Mouse (Mus musculus) midbrain, embryonic 14.5 days (tissue): ENCODE measurements around the gene Copz2. TPM values are rescaled to one million over a fixed set of nuclear protein-coding genes. Genes with fewer than 3 reads are reported as not detected.

Experiments
- ATAC-seq: fragments of 200-750 bp; cut with Nextera tagmentation; 2 replicates; pipeline ENCODE4 v1.8.0; 2017; ENCODE audit warnings: moderate number of reproducible peaks, moderate library complexity; ENCODE audit not compliant: low FRiP score, low TSS enrichment
- DNase-seq: peaks from one replicate; pipeline ENCODE4 v3.0.0-alpha.2; 2015
- H3K27ac ChIP-seq: fragments of 300-500 bp; sonication (generic); replicated peaks from 2 replicates; pipeline ENCODE4 v1.5.1; 2014; ENCODE audit warnings: mild to moderate bottlenecking, low read depth, low read length, moderate library complexity
- H3K27me3 ChIP-seq: fragments of 300-500 bp; sonication (generic); 2 replicates; pipeline ENCODE4 v1.6.1; 2014; ENCODE audit warnings: low read length, control low read depth, mixed read lengths; ENCODE audit not compliant: control insufficient read depth, insufficient read depth
- H3K36me3 ChIP-seq: fragments of 300-500 bp; sonication (generic); 2 replicates; pipeline ENCODE4 v1.6.1; 2014; ENCODE audit warnings: low read length, control low read depth; ENCODE audit not compliant: control insufficient read depth, insufficient read depth
- H3K4me1 ChIP-seq: fragments of 300-500 bp; sonication (generic); 2 replicates; pipeline ENCODE4 v1.6.1; 2014; ENCODE audit warnings: mild to moderate bottlenecking, antibody characterized with exemption, low read length, control low read depth; ENCODE audit not compliant: control insufficient read depth, insufficient read depth
- H3K4me2 ChIP-seq: fragments of 300-500 bp; sonication (generic); 2 replicates; pipeline ENCODE4 v1.6.1; 2014; ENCODE audit warnings: mild to moderate bottlenecking, low read length, moderate library complexity
- H3K4me3 ChIP-seq: fragments of 300-500 bp; sonication (generic); replicated peaks from 2 replicates; pipeline ENCODE4 v1.5.1; 2014; ENCODE audit warnings: low read depth, low read length
- H3K9ac ChIP-seq: fragments of 300-500 bp; sonication (generic); replicated peaks from 2 replicates; pipeline ENCODE4 v1.6.1; 2014; ENCODE audit warnings: mild to moderate bottlenecking, low read length, moderate library complexity
- H3K9me3 ChIP-seq: fragments of 300-500 bp; sonication (generic); 2 replicates; pipeline ENCODE4 v1.6.1; 2016; ENCODE audit warnings: low read length, control low read depth, mixed read lengths; ENCODE audit not compliant: control insufficient read depth
- WGBS: fragments of 180-500 bp; shearing (Covaris S2); extraction: QIAGEN DNeasy Blood & Tissue Kit; methylation state at CpG from one replicate; pipeline ENCODE4 v1.1.7; 2014; 5-methylcytosine and 5-hydroxymethylcytosine counted together
- polyA plus RNA-seq: library from polyadenylated mRNA; unstranded; fragments of >200 nt; fragmentation: Nextera tagmentation; extraction: Ambion mirVana; gene quantifications from 2 replicates; pipeline ENCODE4 v1.2.1, GENCODE M21; 2014

Copz2 gene
- polyA plus RNA-seq, 1 experiment from 2014 or later: 16.0 TPM

DNA sequence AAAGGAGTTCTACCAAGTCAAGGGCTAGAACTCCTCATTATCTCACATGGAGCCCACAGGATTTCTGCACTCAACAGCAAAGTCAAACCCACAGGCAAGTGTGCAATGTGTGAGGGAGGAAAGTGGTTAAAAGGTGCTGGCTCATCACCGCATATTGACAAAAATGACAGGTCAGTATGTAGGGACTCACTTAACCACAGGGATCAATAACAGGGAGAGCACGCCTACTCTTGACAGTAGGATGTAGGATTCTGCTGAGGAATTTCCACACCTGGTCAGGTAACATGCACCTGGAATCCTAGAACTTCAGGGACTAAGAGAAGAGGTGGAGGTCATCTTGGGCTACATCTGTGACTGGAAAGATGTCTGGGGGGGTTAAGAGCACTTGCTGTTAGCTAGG, 33.8 kb upstream of the Copz2 start:
- no peaks in the 10 kb centered on the region for H3K4me1 ChIP-seq
- H3K27me3 ChIP-seq: no peaks in the 10 kb centered on the region
- no peak for DNase-seq
- H3K27ac ChIP-seq: no peak overlapping the region
- no peak overlapping the region for H3K4me3 ChIP-seq
- WGBS: 96% methylated on average over 2 of the region's 2 CpGs
- H3K36me3 ChIP-seq: peaks cover 80% of the 10 kb centered on the region
- H3K9me3 ChIP-seq: no peaks in the 10 kb centered on the region
- H3K9ac ChIP-seq: no peak overlapping the region
- no peak for ATAC-seq
- no peak overlapping the region for H3K4me2 ChIP-seq

DNA sequence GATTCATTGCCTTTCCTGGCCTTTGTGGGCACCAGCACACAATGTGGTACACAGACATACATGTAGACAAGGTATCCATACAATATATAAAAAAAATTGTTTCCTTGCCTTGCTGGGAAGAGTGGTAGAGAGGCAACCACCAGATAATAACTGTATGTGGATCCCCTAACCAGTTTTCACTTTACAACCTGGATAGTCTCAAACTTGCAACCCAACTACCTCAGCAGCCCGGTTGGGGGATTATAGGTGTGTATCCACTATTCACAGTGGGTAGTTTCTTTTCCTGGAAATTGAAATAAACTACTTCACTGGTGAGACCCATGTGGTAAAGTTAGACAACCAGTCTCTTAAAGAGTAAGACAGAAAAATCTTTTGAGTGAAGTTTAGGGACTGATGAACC, 33.2 kb upstream of the Copz2 start:
- H3K9ac ChIP-seq: no peak overlapping the region
- 94% methylated on average over 1 of the region's 1 CpGs for WGBS
- no peaks in the 10 kb centered on the region for H3K4me1 ChIP-seq
- peaks cover 86% of the 10 kb centered on the region for H3K36me3 ChIP-seq
- no peak overlapping the region for H3K27ac ChIP-seq
- H3K4me3 ChIP-seq: no peak overlapping the region
- H3K9me3 ChIP-seq: no peaks in the 10 kb centered on the region
- DNase-seq: no peak
- H3K4me2 ChIP-seq: no peak overlapping the region
- no peaks in the 10 kb centered on the region for H3K27me3 ChIP-seq
- ATAC-seq: no peak

DNA sequence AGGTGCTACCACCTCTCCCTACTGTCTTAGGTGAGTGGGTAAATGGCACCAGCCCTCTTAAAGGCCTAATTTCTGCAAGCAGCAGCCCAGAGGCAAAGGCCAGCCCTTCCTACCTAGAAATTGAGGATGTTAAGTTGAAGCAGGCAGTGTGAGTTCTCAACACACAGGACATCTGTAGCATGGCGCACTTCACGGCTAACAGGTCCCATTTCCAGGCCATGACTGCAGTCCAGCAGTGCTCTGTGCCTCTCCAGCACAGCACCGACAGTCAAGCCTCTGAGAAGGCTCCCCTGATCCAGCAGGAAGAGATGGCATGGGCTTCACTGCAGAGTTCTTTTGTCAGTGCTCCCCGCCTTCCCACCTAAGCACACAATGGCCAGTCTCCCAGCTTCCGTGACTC, 32.7 kb upstream of the Copz2 start:
- no peak for DNase-seq
- 52% methylated on average over 5 of the region's 5 CpGs for WGBS

DNA sequence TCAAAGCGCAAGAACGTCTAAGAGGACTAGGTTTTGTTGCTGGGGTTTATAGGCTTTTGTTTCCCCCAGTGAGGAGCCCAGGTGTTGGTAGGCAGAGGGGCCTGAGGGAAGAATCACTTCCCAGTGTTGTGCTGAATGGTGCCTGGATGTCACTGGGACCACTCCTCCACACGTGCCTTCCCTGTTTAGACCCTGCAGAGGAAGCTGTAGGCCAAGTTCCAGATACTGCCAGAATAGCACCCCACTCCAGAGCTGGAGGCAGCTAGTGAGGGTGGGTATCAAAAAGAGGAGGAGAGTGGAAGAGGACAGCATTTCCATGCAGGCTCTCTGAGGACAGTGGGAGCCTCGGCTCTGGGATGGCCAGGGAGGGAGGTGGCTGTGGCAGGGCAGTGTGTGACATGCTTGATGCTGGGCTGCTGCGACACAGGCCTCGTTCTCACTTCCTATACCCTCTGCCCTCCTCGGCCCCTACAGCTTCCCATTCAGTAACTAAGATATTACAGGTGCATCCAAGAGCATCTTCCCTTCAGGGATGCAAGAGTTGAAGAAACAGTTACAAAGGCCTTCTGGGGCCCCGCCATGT, 31.5 kb upstream of the Copz2 start:
- H3K27me3 ChIP-seq: no peaks in the 10 kb centered on the region
- 82% methylated on average over 8 of the region's 8 CpGs for WGBS
- peaks cover 4% of the 10 kb centered on the region for H3K4me1 ChIP-seq
- peaks cover 87% of the 10 kb centered on the region for H3K36me3 ChIP-seq
- H3K4me3 ChIP-seq: no peak overlapping the region
- no peak overlapping the region for H3K4me2 ChIP-seq
- DNase-seq: no peak
- H3K9me3 ChIP-seq: no peaks in the 10 kb centered on the region
- H3K9ac ChIP-seq: no peak overlapping the region
- H3K27ac ChIP-seq: no peak overlapping the region
- ATAC-seq: no peak

More for the DNA sequence above, 32.7 kb upstream of the Copz2 start:
- no peaks in the 10 kb centered on the region for H3K4me1 ChIP-seq
- no peak overlapping the region for H3K9ac ChIP-seq
- peak overlapping the region; percentile 52; the same call in 1 of the 2 replicates for H3K27ac ChIP-seq
- ATAC-seq: no peak
- no peaks in the 10 kb centered on the region for H3K27me3 ChIP-seq
- H3K36me3 ChIP-seq: peaks cover 86% of the 10 kb centered on the region
- no peaks in the 10 kb centered on the region for H3K9me3 ChIP-seq
- no peak overlapping the region for H3K4me3 ChIP-seq
- no peak overlapping the region for H3K4me2 ChIP-seq

DNA sequence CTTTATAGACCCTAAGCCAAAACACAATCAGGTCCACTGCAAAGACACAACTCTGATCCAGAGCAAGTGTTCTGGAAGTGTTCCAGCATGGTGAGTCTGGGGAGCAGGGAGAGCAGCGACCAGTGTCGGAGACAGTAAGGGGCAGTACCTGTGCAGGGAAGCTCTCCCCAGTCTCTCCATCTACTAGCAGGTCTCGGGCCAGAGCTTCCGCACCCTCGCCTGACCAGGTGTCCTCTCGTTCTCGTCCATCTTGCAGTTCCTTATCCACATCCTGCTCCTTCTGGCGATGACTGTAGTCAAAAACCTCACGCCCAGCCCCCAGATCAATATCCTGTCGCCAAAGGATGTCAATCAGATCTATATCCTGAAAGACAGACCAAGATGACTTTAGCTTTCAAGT, 27.7 kb upstream of the Copz2 start:
- peaks cover 37% of the 10 kb centered on the region for H3K4me1 ChIP-seq
- H3K9ac ChIP-seq: no peak overlapping the region
- ATAC-seq: no peak
- H3K9me3 ChIP-seq: no peaks in the 10 kb centered on the region
- 92% methylated on average over 10 of the region's 10 CpGs for WGBS
- peaks cover 73% of the 10 kb centered on the region for H3K36me3 ChIP-seq
- no peak overlapping the region for H3K4me2 ChIP-seq
- DNase-seq: no peak
- no peaks in the 10 kb centered on the region for H3K27me3 ChIP-seq
- no peak overlapping the region for H3K27ac ChIP-seq
- no peak overlapping the region for H3K4me3 ChIP-seq

DNA sequence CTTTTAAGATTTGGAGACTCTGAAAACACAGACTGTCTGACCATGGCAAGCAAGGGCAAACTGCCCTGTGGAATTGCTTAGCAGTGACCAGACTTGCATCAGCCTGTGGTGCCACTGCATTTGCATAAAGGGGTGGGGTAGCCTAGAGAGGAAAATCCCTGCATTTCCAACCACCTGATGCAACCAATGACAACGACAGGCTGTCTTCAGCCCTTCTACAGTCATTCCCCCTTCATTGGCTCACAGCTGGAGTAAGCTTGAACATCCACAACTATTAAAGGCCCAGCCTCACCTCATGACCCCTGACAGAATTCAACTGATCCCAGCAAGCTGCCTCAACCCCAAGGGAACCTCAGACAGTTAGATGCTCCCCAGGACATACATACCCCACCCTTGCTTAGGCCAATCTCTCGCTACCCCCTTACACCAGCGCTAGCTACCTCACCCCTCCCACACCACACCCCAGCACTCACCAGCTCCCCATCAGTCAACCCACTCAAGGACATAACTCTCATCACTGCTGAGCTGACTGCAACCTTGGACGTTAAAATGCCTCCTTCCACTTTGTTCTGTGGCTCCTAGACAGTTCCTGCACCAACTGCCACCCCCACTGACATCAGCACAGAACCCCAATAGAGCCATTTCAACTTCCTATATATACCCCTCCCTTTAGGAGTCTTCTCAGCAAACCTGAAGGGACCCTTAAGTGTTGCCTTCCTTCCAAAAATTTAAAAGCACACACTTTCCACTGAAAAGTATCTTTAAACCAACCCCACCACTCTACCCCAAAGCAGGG, 26.8 kb upstream of the Copz2 start:
- H3K9me3 ChIP-seq: no peaks in the 10 kb centered on the region
- peaks cover 47% of the 10 kb centered on the region for H3K4me1 ChIP-seq
- no peaks in the 10 kb centered on the region for H3K27me3 ChIP-seq
- DNase-seq (no peak), ATAC-seq (no peak)
- H3K9ac ChIP-seq: peak overlapping the region; percentile 62
- WGBS: 41% methylated on average over 4 of the region's 4 CpGs
- peak overlapping the region; percentile 97 for H3K4me2 ChIP-seq
- peak overlapping the region; percentile 84 for H3K27ac ChIP-seq
- peak overlapping the region; percentile 51 for H3K4me3 ChIP-seq
- peaks cover 73% of the 10 kb centered on the region for H3K36me3 ChIP-seq

DNA sequence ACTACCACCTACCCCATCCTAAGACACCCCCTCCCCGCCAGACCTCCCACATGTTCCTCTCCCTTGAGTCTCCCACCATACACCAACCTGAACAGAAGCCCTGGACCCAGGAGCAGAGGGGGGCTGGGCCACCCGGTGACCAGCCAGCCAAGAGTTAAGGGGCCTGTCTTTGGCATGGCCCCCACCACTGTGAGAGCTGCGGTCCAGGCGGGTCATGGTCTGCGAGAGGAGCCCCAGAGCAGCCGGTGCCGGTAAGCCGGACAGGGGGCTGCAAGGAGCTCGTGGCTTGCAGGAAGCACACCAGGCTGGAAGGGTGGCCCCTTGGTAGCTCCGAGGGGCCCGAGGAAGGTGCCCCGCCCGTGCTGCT, 26.2 kb upstream of the Copz2 start:
- peak overlapping the region; percentile 84 for H3K27ac ChIP-seq
- peak; percentile 39 for ATAC-seq
- H3K36me3 ChIP-seq: peaks cover 68% of the 10 kb centered on the region
- H3K9me3 ChIP-seq: no peaks in the 10 kb centered on the region
- H3K9ac ChIP-seq: peak overlapping the region; percentile 62
- WGBS: 5% methylated on average over 13 of the region's 13 CpGs
- DNase-seq: no peak
- peaks cover 52% of the 10 kb centered on the region for H3K4me1 ChIP-seq
- no peaks in the 10 kb centered on the region for H3K27me3 ChIP-seq
- H3K4me3 ChIP-seq: peak overlapping the region; percentile 51
- H3K4me2 ChIP-seq: peak overlapping the region; percentile 97

DNA sequence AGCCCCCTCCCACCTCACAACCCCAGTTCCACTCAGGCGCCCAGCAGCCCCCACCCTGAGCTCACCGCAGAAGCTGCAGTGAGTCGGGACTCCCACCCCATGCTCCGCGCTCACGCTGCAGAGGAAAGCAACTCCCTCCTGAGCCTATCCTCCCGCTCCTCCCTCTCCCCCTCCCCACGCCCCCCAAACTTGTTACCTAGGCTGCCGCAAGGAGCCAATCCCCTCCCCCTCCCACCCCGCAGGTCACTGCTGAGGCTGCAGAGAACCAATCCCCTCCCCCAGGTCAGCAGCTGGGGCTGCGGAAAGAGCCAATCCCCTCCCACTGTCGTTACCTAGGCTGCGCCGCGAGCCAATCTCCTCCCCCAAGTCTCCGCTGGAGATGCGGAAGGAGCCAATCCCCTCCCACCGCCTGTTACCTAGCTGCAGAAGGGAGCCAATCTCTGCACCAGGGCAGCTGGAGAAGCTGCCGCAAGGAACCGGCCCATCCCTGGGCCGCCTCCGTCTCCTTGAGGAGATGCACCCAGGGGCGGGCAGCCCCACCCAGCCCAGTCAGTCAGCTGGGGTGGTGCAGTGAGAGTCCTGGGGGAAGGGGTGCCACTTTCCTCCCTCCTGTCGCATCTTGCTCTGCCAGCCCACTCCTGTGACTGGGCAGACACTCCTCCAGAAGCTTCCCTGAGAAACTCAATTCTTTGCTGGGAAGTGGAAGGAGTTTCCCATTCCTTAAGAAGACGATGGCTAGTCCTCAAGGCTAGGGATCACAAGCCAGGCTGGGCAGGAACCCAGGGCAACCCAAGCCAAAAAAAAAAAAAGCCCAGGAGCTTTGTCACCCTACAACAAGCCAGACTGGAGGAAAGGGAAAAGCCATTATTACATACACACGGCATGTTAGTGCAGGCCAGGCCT, 25.5 kb upstream of the Copz2 start:
- Histone ChIP-seq H3K9me3 (no peaks in the 10 kb centered on the region), H3K27ac (peak overlapping the region; percentile 84), H3K4me3 (peak overlapping the region; percentile 51), H3K9ac (peak overlapping the region; percentile 62), H3K36me3 (peaks cover 61% of the 10 kb centered on the region), H3K4me2 (peak overlapping the region; percentile 97), H3K27me3 (no peaks in the 10 kb centered on the region), H3K4me1 (peaks cover 59% of the 10 kb centered on the region)
- DNase-seq (peak; percentile 95), ATAC-seq (peak; percentile 92)
- WGBS: 2% methylated on average over 25 of the region's 26 CpGs
